Mouse (Mus musculus): ENCODE measurements around the gene Rasgrp3. TPM values are rescaled to one million over a fixed set of nuclear protein-coding genes. Genes with fewer than 3 reads are reported as not detected.
"Not testable (repeated sequence)": the region's sequence is repeated elsewhere in the genome, so short reads cannot be mapped to it uniquely, and the experiment has no call there.

Rasgrp3 gene
- total RNA-seq, 2 experiments from 2014 or later: 11.9 to 12.2 TPM

DNA sequence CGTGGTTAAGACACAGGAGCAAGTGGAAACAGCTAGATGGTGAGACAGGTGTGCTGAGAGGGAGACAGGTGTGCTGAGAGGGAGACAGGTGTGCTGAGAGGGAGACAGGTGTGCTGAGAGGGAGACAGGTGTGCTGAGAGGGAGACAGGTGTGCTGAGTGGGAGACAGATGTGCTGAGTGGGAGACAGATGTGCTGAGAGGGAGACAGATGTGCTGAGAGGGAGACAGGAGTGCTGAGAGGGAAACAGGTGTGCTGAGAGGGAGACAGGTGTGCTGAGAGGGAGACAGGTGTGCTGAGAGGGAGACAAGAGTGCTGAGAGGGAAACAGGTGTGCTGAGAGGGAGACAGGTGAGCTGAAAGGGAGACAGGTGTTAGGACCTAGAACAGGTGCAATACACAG is 27.5 kb downstream of the Rasgrp3 start:
- not testable (repeated sequence) for DNase-seq

DNA sequence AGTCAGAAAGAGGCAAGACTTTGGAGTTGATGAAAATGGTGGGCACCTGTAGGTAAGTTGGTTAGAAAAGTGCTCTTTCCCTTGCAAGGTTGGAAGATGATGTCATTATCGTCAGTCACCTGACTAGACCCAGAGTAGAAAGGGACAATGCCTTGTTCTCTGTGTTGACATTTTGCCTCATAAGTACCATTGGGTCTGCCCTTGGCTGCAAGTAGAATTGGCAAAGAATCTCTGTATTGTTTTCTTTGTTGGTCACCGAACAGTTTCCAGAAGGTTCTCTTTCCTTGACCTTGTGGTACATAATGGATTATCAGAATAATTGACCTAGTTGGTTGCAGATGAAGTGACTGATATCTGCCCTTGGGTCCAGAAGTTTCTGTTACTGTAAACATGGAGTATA is 27.9 kb downstream of the Rasgrp3 start:
- DNase-seq: no peak

DNA sequence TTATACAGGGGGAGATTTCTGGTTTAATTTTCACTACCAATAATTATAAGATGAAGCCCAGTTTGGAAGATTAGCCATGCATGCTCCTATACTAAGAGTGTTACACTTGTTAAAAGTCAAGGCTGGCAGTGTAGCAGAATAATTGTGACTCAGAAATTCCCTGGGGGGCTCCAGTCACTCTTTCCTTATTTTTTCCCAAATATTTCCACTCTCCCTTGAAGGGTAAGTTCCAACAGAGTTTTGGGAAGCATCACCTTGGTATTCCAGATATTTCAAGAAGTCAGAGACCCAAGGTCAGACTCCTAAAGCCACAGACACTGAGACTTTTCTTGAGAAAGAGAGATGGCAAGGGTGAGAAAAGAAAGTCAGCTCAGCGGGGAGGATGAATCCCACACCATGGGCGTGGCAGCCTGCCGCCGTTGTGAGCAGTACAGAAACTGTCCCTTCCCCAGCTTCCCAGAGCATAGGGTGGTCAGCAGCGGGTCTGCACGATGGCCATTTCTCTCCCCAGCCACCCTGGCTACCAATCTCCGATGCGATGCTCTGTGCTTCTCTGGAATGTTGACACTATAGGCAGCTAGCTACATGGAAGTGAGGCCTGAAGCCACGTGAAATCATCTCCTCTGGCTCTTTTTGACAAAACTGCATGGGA is 28.8 kb downstream of the Rasgrp3 start:
- DNase-seq: no peak

DNA sequence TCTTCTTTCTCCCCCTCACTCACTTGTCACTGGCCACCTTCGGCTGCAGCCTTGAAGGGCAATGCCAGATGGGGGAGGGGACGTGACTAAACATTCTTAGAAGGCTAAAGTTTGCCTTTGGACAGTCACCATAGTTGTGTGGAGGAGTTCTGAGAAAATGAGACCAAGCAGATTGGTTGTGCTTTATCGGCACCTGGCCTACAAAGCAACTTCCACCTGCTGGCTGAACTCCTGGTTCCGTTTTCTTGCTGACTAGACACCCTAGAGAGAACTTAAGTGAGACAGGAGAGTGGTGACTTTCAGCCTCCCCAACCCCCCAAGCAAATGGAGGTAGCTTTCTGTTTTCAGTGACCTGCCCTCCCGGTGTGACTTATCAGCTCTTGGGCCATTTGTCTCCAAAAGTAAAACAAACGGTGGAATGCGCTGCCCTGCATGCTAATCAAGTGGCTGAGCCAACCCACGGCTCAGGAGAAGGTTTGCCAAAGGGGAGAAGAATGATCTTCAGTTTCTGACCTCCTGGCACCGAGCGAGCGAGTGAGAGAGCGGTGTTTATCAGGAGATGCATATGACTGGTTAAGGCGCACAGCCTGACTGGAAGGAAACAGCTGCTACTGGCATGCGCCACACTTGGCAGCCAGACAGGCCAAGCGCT is 29.4 kb downstream of the Rasgrp3 start:
- DNase-seq: peak; percentile 63 to 71

GRCm38 (mm10) chr17:75465635-75465997 is 29.9 kb downstream of the Rasgrp3 start:
- DNase-seq: no peak

GRCm38 (mm10) chr17:75466948-75467347 is 31.3 kb downstream of the Rasgrp3 start:
- DNase-seq: no peak

GRCm38 (mm10) chr17:75467526-75467925 is 31.8 kb downstream of the Rasgrp3 start:
- no peak for DNase-seq

- DNase-seq: no peak
These were observed 32.9 kb downstream of the Rasgrp3 start for GRCm38 (mm10) chr17:75468479-75469114.

- DNase-seq: no peak
These were observed 34.6 kb downstream of the Rasgrp3 start for GRCm38 (mm10) chr17:75470325-75470724.

DNA sequence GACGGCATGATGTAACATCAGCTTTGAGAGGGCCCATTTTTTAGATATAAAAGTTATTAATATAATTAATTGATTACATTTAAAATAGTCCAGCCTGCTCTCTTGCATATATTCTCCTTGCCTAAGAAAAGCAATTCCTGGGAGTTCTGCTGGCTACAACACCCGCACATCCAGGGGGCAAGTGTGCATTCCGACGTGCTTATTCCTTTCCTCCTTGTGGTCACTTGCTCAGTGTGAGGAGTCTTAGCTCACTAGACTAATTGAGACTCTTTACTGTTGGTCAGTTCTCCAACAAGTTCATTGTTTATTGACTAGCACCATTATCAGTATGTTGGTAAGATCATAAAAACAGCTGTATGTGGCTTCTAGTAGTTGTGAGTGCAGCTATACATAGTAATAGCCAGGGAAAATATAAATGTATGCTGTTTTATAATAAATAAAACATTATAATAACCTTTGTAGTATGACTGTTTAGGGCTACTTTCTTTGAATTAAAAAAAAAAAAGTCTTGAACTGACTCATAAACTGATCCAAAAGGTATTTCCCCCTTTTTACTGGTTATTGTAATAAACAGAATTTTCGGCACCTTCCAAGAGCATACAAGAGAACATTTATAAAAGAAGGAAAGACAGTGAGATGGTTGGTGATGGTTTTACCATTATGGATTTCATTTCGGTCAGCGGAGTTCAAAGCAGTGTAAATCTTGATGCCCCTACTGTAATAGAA is 35.4 kb downstream of the Rasgrp3 start:
- no peak for DNase-seq

- no peak for DNase-seq
These were observed 36.1 kb downstream of the Rasgrp3 start for GRCm38 (mm10) chr17:75471644-75472253.

- no peak for DNase-seq
These were observed 36.7 kb downstream of the Rasgrp3 start for GRCm38 (mm10) chr17:75472379-75472778.

- no peak for DNase-seq
These were observed 40.3 kb downstream of the Rasgrp3 start for GRCm38 (mm10) chr17:75475985-75476384.

DNA sequence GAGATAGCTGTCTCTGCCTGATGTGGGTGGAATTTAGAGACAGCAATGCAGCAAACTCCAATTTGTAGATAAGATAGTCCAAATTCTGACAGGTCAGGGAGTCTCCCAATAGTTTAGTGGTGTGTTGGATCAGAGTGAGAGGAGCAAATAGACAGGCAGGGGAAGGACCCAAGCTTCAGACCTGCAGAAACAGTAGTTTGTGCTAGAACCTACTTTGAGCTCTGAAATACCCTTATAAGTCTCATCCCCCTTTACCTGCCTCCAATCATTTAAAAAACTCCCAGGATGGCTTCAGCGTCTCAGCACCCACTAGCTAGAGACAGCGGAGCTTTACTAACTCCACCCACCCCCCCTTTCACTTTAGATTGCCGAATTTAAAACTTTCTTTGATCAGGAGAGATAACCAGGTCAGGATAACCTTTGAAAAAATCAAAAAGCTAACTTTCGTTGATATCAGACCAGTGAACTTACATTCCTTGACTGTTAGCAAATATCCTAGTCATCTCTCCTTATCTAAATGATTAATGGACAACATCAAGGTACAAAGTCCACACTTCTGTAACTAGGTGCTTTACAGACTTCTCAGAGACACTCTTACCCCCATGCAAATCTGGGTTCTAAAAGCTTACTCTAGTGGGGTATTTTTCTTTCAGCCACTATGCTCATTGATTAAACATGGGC is 41.2 kb downstream of the Rasgrp3 start:
- DNase-seq: no peak

DNA sequence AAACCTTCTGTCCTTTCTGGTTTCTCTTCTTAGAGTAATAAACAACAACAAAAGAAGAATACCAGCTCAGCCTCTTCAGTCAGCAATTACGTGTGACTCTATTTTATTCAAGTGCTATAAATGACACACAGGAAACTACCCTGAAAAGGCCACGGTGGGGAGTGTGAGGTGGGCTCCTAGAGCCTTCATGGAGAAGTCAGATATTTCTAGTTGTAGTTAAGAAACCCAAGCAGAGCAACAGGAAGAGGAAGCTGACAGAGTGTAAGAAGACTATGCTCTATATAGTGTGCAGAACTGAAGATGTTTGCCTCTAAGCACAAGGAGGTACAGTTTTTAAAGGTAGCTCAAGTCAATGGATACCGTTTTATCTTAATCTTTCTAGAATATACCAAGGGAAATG is 42.0 kb downstream of the Rasgrp3 start:
- DNase-seq: no peak

GRCm38 (mm10) chr17:75478836-75479235 is 43.1 kb downstream of the Rasgrp3 start:
- DNase-seq: no peak

GRCm38 (mm10) chr17:75479663-75480062 is 44.0 kb downstream of the Rasgrp3 start:
- DNase-seq: no peak

GRCm38 (mm10) chr17:75480379-75480778 is 44.7 kb downstream of the Rasgrp3 start:
- no peak for DNase-seq

DNA sequence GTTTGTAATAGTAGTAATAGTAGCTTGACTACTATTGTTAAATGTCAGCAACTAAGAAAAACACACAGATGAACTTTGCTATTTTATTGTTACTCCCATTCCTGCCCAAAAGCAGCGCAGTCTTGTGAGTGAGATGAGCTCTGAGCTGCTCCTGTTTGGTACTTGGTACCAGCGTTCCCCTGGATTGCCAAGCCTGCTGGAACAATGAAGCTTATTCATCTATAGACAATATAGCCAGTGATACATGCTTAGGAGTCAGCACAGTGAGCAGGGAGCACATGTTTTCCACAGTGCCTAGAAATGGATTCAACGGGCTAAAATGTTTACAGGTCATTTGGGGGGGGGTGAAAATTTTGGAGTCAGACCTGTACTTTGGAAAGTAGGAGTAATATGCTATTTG is 50.5 kb downstream of the Rasgrp3 start:
- no peak for DNase-seq

DNA sequence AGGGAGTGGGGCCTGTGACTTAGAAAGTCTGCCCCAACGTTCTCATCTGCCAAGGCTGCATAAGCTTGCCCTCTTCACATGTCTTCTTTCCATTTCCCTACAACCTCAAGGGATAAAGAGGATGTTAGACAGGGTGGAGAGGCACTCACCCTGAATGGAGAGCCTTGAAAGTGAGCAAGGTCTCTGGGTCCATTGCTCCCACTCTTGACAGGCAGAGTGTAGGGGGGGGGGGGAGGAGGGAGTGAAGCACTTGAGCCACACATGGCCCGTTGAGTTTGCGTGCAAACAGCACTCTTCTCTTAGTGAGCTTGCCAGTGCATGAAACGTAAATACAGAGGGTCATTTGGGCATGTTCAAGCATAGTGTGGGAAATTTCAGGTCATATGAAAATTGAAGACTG is 59.5 kb downstream of the Rasgrp3 start:
- no peak for DNase-seq

DNA sequence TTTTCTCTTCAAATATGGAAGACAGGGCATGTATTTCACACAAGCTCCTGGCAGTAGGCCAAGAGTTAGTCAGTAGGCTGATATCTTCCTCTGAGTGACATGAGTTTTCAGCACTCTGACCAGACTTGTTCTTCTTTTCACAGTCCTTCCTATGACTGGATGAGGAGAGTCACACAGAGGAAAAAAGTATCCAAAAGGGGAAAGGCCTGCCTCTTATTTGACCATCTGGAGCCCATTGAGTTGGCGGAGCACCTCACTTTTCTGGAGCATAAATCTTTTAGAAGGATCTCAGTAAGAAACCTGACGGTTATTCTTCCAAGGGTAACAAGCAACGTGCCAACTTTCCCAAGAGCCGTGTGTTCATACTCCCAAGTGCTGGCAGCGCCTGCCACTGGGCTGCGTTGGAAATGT is 62.5 kb downstream of the Rasgrp3 start:
- no peak for DNase-seq

- no peak for DNase-seq
These were observed 67.3 kb downstream of the Rasgrp3 start for GRCm38 (mm10) chr17:75503031-75503430.
